7 mouse cellular contexts compared by ENCODE assay signal in the genomic region with DNA sequence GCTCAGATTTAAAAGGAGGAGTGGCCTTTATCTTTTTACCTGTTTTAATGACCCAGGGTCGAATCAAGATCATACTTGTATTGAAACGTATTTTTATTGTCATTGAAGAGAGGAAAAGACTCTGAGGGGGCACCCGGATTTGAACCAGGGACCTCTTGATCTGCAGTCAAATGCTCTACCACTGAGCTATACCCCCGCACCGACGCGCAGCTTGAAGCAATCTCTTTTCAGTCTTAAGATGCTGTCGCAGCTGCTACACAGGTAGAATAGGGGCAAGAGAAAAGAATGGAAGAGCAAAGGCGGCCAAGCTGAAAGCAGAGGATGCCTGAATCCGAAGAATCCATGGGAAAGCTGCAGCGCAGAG. TPM values are rescaled to one million over a fixed set of nuclear protein-coding genes. Genes with fewer than 3 reads are reported as not detected.
A peak's percentile ranks its signal among the peaks of the same experiment; 100 is the strongest.
DNase-seq lines count a peak whose midpoint lies in the region; ATAC-seq and TF ChIP-seq lines count a peak whose summit lies in the region.

A gene (plus strand): TSS at position 219 of the 364 bp plus-strand sequence.

- no peaks in the 10 kb centered on the region for H3K36me3 ChIP-seq in kidney, adult 2 months (ENCODE audit: control insufficient read depth, insufficient read depth, low read length)
- H3K36me3 ChIP-seq in limb, embryonic 11.5 days (ENCODE audit: control insufficient read depth, insufficient read depth, low read length): no peaks in the 10 kb centered on the region
- H3K36me3 ChIP-seq in midbrain, embryonic 13.5 days: no peaks in the 10 kb centered on the region

- peak within 1 kb of the TSS; percentile 96 for H3K27ac ChIP-seq in kidney, adult 2 months (ENCODE audit: insufficient read depth, low read depth, low read length)
- peak within 1 kb of the TSS; percentile 96 for H3K27ac ChIP-seq in limb, embryonic 11.5 days (replicated peaks; ENCODE audit: low read depth, low read length)
- peak within 1 kb of the TSS; percentile 97 for H3K27ac ChIP-seq in midbrain, embryonic 13.5 days

- H3K4me2 ChIP-seq in limb, embryonic 11.5 days (ENCODE audit: low read depth, severe bottlenecking): peak within 1 kb of the TSS; percentile 85
- H3K4me2 ChIP-seq in midbrain, embryonic 13.5 days (replicated peaks): peak within 1 kb of the TSS; percentile 84

- H3K27me3 ChIP-seq in kidney, adult 2 months (replicated peaks; ENCODE audit: control insufficient read depth, insufficient read depth, low read length): no peaks in the 10 kb centered on the region
- H3K27me3 ChIP-seq in limb, embryonic 11.5 days (ENCODE audit: control insufficient read depth, insufficient read depth, low read length): no peaks in the 10 kb centered on the region
- no peaks in the 10 kb centered on the region for H3K27me3 ChIP-seq in midbrain, embryonic 13.5 days

- no peaks in the 10 kb centered on the region for H3K9me3 ChIP-seq in limb, embryonic 11.5 days (ENCODE audit: control insufficient read depth, low read length)
- H3K9me3 ChIP-seq in midbrain, embryonic 13.5 days: no peaks in the 10 kb centered on the region

- DNase-seq in adrenal gland, adult 8-10 months: peak; percentile 86
- DNase-seq in embryo, embryonic 9.5 days (ENCODE audit: extremely low spot score): peak; percentile 96
- DNase-seq in heart, adult 11 months: peak; percentile 98
- DNase-seq in kidney, adult 2 months: peak; percentile 89
- DNase-seq in limb, embryonic 11.5 days (ENCODE audit: low spot score): peak; percentile 97
- DNase-seq in spleen, adult 18-20 months: peak; percentile 78 to 85

- WGBS in kidney, adult 2 months: 1% methylated on average over 11 of the region's 11 CpGs
- under 1% methylated on average over 11 of the region's 11 CpGs for WGBS in limb, embryonic 11.5 days
- 2% methylated on average over 11 of the region's 11 CpGs for WGBS in midbrain, embryonic 13.5 days

- TF ChIP-seq POLR2A in kidney, adult 2 months (IDR thresholded peaks at IDR 0.05; ENCODE audit: low read depth, low read length): no peak

- TF ChIP-seq CTCF in kidney, adult 2 months (conservative IDR thresholded peaks at IDR 0.05; ENCODE audit: insufficient read depth, insufficient read length, low read depth, low read length): no peak

- ATAC-seq in limb, embryonic 11.5 days (ENCODE audit: insufficient number of reproducible peaks, low FRiP score, low TSS enrichment, low read depth): peak; percentile 45
- ATAC-seq in midbrain, embryonic 13.5 days: peak; percentile 65

- H3K4me1 ChIP-seq in kidney, adult 2 months (ENCODE audit: control insufficient read depth, insufficient read depth, low read length): peaks cover 17% of the 10 kb centered on the region
- H3K4me1 ChIP-seq in limb, embryonic 11.5 days (ENCODE audit: control insufficient read depth, insufficient read depth, low read length): peaks cover 18% of the 10 kb centered on the region
- peaks cover 26% of the 10 kb centered on the region for H3K4me1 ChIP-seq in midbrain, embryonic 13.5 days (replicated peaks)

- peak within 1 kb of the TSS; percentile 90 for H3K4me3 ChIP-seq in kidney, adult 2 months (ENCODE audit: insufficient read depth, low read depth, low read length)
- peak within 1 kb of the TSS; percentile 95 for H3K4me3 ChIP-seq in limb, embryonic 11.5 days (ENCODE audit: low read depth, low read length)
- H3K4me3 ChIP-seq in midbrain, embryonic 13.5 days (replicated peaks): peak within 1 kb of the TSS; percentile 97

- peak within 1 kb of the TSS; percentile 91 for H3K9ac ChIP-seq in limb, embryonic 11.5 days (ENCODE audit: low read length)
- peak within 1 kb of the TSS; percentile 98 for H3K9ac ChIP-seq in midbrain, embryonic 13.5 days (replicated peaks)

RNA-seq across cellular contexts. Expression of the gene that starts here (rescaled TPM):
- total RNA-seq in adrenal gland, adult 8-10 months (2022): 100 to 1,000 TPM; 131 to 177 (median 143) TPM
- 106 and 110 TPM in 2 replicates for polyA plus RNA-seq in kidney, adult 2 months (2012; rRNA removed)
- polyA plus RNA-seq in limb, embryonic 11.5 days (2014; fragmentation: Nextera tagmentation; extraction: Ambion mirVana): 79.9 and 80.5 TPM in 2 replicates
- 136 and 137 TPM in 2 replicates for polyA plus RNA-seq in midbrain, embryonic 13.5 days (2015; fragmentation: Nextera tagmentation; extraction: Ambion mirVana)

Comparison
In these comparisons a context has a peak if more than half of its experiments do, and no peak if none do; other contexts are left out.
1. Peak in every context shown above with its lines: DNase-seq, ATAC-seq, H3K4me3 ChIP-seq and H3K27ac ChIP-seq.